ENCODE assay signal across 9 mouse cellular contexts in the genomic region with DNA sequence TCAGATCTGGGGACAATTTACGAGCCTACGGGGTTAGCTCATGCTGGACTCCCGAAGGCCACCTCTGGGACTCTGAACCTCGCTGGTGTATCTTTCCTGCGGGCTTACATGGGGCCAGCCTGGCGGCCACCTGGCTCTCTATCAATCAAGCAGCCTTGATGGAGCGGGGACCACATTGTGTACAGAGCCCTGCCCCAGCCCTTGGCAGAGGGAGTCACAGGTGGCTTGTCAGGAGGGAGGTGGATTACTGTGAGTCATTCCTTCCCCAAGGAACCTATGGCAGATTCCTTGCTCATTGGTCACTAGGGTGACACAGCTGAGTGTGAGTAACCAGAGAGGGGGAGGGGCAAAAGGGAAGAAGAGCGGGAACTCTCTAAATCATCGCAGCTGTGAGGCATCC.
DNase-seq lines count a peak whose midpoint lies in the region; ATAC-seq and TF ChIP-seq lines count a peak whose summit lies in the region.
"Had no signal": no experiment of that assay in that cellular context is flagged by ENCODE, and none has a peak within 500 bp of the region (broad histone marks: within the 10 kb centered on the region; RNA-seq: fewer than 3 reads in every experiment).

No protein-coding gene starts in this region.

- TF ChIP-seq CTCF in hindbrain, postnatal 0 days (IDR thresholded peaks at IDR 0.05; ENCODE audit: low read depth): no peak

- no peaks in the 10 kb centered on the region for H3K4me1 ChIP-seq in hindbrain, embryonic 11.5 days (replicated peaks; ENCODE audit: control insufficient read depth, insufficient read depth, low read length)
- H3K4me1 ChIP-seq in hindbrain, postnatal 0 days (ENCODE audit: insufficient read depth, low read length): no peaks in the 10 kb centered on the region
- no peaks in the 10 kb centered on the region for H3K4me1 ChIP-seq in midbrain, embryonic 16.5 days (ENCODE audit: control insufficient read depth, insufficient read depth, low read length)
- 0 out of 2 replicates have a peak, but pooled peaks cover 3% of the 10 kb centered on the region for H3K4me1 ChIP-seq in midbrain, embryonic 10.5 days
- H3K4me1 ChIP-seq in liver, embryonic 12.5 days: no peaks in the 10 kb centered on the region

- H3K9ac ChIP-seq in hindbrain, embryonic 11.5 days (ENCODE audit: low read depth, low read length): no peak overlapping the region
- no peak overlapping the region for H3K9ac ChIP-seq in hindbrain, postnatal 0 days (replicated peaks; ENCODE audit: low read length)
- no peak overlapping the region for H3K9ac ChIP-seq in midbrain, embryonic 16.5 days (ENCODE audit: low read depth, low read length)
- H3K9ac ChIP-seq in liver, embryonic 12.5 days: no peak overlapping the region
- H3K9ac ChIP-seq: heart, embryonic 15.5 days had no signal

- WGBS in hindbrain, embryonic 11.5 days: 74% methylated on average over 9 of the region's 9 CpGs
- WGBS in hindbrain, postnatal 0 days: 64% methylated on average over 9 of the region's 9 CpGs
- WGBS in midbrain, embryonic 16.5 days: 79% methylated on average over 9 of the region's 9 CpGs
- 87% methylated on average over 9 of the region's 9 CpGs for WGBS in midbrain, embryonic 10.5 days
- WGBS in liver, embryonic 12.5 days (ENCODE audit: insufficient replicate concordance): 61% methylated on average over 9 of the region's 9 CpGs

- H3K27ac ChIP-seq in hindbrain, embryonic 11.5 days (ENCODE audit: low read depth, low read length): no peak overlapping the region
- no peak overlapping the region for H3K27ac ChIP-seq in hindbrain, postnatal 0 days
- H3K27ac ChIP-seq in midbrain, embryonic 16.5 days (ENCODE audit: low read length): no peak overlapping the region
- H3K27ac ChIP-seq in midbrain, embryonic 10.5 days (replicated peaks): no peak overlapping the region
- H3K27ac ChIP-seq in liver, embryonic 12.5 days: no peak overlapping the region
- H3K27ac ChIP-seq: heart, embryonic 15.5 days had no signal

- no peak for ATAC-seq in hindbrain, embryonic 11.5 days (ENCODE audit: low FRiP score)
- no peak for ATAC-seq in hindbrain, postnatal 0 days
- 0 out of 2 replicates have a peak, but pooled peaks have one; percentile 14 for ATAC-seq in midbrain, embryonic 16.5 days
- no peak for ATAC-seq in liver, embryonic 12.5 days

- no peaks in the 10 kb centered on the region for H3K9me3 ChIP-seq in hindbrain, embryonic 11.5 days (ENCODE audit: control insufficient read depth, low read length)
- no peaks in the 10 kb centered on the region for H3K9me3 ChIP-seq in hindbrain, postnatal 0 days (ENCODE audit: low read length)
- H3K9me3 ChIP-seq in midbrain, embryonic 16.5 days (replicated peaks; ENCODE audit: control insufficient read depth, low read length, poor library complexity, severe bottlenecking): no peaks in the 10 kb centered on the region
- H3K9me3 ChIP-seq in midbrain, embryonic 10.5 days (replicated peaks): no peaks in the 10 kb centered on the region
- no peaks in the 10 kb centered on the region for H3K9me3 ChIP-seq in liver, embryonic 12.5 days (replicated peaks)
- H3K9me3 ChIP-seq: heart, embryonic 15.5 days had no signal

- H3K4me3 ChIP-seq in hindbrain, embryonic 11.5 days (ENCODE audit: low read depth, low read length): no peak overlapping the region
- no peak overlapping the region for H3K4me3 ChIP-seq in hindbrain, postnatal 0 days (ENCODE audit: low read length)
- H3K4me3 ChIP-seq in midbrain, embryonic 16.5 days (ENCODE audit: low read depth, low read length): no peak overlapping the region
- no peak overlapping the region for H3K4me3 ChIP-seq in midbrain, embryonic 10.5 days
- no peak overlapping the region for H3K4me3 ChIP-seq in liver, embryonic 12.5 days
- H3K4me3 ChIP-seq: heart, embryonic 15.5 days had no signal

- H3K4me2 ChIP-seq in hindbrain, embryonic 11.5 days (replicated peaks; ENCODE audit: low read depth, low read length): no peak overlapping the region
- H3K4me2 ChIP-seq in hindbrain, postnatal 0 days (ENCODE audit: low read depth, low read length): no peak overlapping the region
- H3K4me2 ChIP-seq in midbrain, embryonic 16.5 days (ENCODE audit: low read length): no peak overlapping the region
- H3K4me2 ChIP-seq in liver, embryonic 12.5 days: no peak overlapping the region
- H3K4me2 ChIP-seq: heart, embryonic 15.5 days had no signal

- H3K36me3 ChIP-seq in hindbrain, embryonic 11.5 days (ENCODE audit: control insufficient read depth, insufficient read depth, low read length): no peaks in the 10 kb centered on the region
- H3K36me3 ChIP-seq in hindbrain, postnatal 0 days (ENCODE audit: insufficient read depth, low read length): no peaks in the 10 kb centered on the region
- no peaks in the 10 kb centered on the region for H3K36me3 ChIP-seq in midbrain, embryonic 16.5 days (ENCODE audit: control insufficient read depth, insufficient read depth, low read length)
- H3K36me3 ChIP-seq in midbrain, embryonic 10.5 days: no peaks in the 10 kb centered on the region
- no peaks in the 10 kb centered on the region for H3K36me3 ChIP-seq in liver, embryonic 12.5 days
- H3K36me3 ChIP-seq: heart, embryonic 15.5 days had no signal

- H3K27me3 ChIP-seq in hindbrain, embryonic 11.5 days (ENCODE audit: control insufficient read depth, insufficient read depth, low read length): no peaks in the 10 kb centered on the region
- no peaks in the 10 kb centered on the region for H3K27me3 ChIP-seq in hindbrain, postnatal 0 days (ENCODE audit: insufficient read depth, low read length)
- no peaks in the 10 kb centered on the region for H3K27me3 ChIP-seq in midbrain, embryonic 16.5 days (ENCODE audit: control insufficient read depth, insufficient read depth, low read depth, low read length)
- no peaks in the 10 kb centered on the region for H3K27me3 ChIP-seq in midbrain, embryonic 10.5 days (ENCODE audit: low read depth, poor library complexity, severe bottlenecking)
- H3K27me3 ChIP-seq in liver, embryonic 12.5 days (replicated peaks): no peaks in the 10 kb centered on the region
- H3K27me3 ChIP-seq: heart, embryonic 15.5 days had no signal

- peak; percentile 7 for DNase-seq in hindbrain, embryonic 11.5 days (ENCODE audit: low spot score)
- no peak for DNase-seq in hindbrain, postnatal 0 days (ENCODE audit: low spot score)
- DNase-seq in midbrain, embryonic 10.5 days (ENCODE audit: low spot score): no peak
- DNase-seq in fat pad, adult 2 months (ENCODE audit: extremely low read depth, low read depth, low spot score): peak; percentile 3
- DNase-seq in retina, postnatal 1 day: peak; percentile 15
- DNase-seq in gastrocnemius, postnatal 25 days: no peak

Comparison
In these comparisons a context has a peak if more than half of its experiments do, and no peak if none do; other contexts are left out.
1. DNase-seq: peak in hindbrain, embryonic 11.5 days (single experiment), fat pad, adult 2 months (single experiment) and retina, postnatal 1 day (single experiment); none in hindbrain, postnatal 0 days (single experiment), midbrain, embryonic 10.5 days (single experiment) and gastrocnemius, postnatal 25 days (single experiment).